Mouse (Mus musculus): ENCODE results near the gene Amph. TPM values are rescaled to one million over a fixed set of nuclear protein-coding genes. Genes with fewer than 3 reads are reported as not detected.
"Not testable (repeated sequence)": the region's sequence is repeated elsewhere in the genome, so short reads cannot be mapped to it uniquely, and the experiment has no call there.

Gene Amph
- polyA plus RNA-seq (2021), result 1.6 TPM

DNA sequence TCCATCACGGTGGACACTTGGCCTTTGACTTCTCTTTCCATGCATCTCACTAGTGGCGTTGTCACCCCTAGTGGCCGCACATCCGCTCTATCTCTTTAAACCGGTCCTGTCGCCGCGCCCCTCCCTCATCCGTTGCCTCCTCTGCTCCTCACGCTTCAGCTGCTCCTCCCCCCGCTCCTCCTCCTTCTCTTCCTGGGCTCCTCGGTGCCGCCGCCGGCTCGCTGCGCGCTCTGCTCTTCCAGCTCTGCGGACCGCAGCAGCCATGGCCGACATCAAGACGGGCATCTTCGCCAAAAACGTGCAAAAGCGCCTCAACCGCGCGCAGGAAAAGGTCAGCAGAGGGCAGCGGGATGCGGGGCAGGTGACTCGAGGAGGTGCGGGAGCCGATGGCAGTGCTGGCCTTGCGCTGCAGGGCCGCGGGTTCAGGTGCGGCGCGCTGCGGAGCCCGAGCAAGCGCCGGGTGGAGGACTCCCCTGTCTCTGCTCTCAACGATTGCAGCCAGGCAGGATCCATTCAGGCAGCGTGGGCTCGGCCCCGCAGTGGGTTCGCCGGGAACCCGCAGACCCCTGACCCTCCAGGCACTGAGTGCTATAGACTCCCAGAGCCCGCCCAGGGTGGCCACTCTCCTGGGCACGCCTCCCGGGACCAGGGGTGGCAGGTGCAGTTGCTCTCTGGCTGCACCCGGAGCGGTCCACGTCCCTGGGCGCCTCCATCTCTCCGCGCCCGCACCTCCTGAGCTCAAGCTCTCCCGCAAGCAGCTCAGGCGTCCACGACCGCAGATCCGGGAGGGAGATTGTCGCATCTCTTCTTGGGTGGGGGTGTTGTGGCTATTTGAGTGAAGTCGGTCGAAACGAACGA is at the start of gene Amph:
Gene Amph (plus strand): TSS at position 35 of the 858 bp plus-strand sequence.
- peak; percentile 84 for ATAC-seq
- ChIA-PET CTCF (no interaction called here), POLR2A (no interaction called here)
- peaks cover 22% of the 10 kb centered on the region for H3K27me3 ChIP-seq
- no peak for TF ChIP-seq CTCF (IDR thresholded peaks at IDR 0.05)
- DNase-seq (ENCODE audit: low read depth, low spot score), result no peak
- in situ Hi-C loops (cut with MboI; ENCODE audit: low pct_unique_long_range_greater_than_20kb), result no loop called here

DNA sequence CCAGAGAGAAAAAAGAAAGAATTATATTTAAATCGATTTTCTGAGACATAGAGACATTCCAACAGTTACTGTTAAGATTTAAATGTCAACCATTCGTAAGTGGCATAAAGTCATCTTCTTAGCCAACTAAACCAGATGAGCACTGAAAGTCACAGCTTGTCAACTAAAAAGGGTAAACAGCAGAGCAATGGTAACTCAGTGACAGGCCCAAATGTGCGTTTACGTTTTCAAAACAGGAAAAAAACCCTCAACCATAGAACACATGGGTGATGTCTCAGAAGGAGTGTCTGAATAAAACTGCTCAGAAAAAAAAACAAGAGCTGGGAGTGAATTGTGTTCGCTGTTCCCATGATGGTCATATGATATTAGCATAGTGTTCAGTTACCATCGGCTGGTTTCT is 44.4 kb upstream of the Amph start:
- ChIA-PET POLR2A (no interaction called here), CTCF (interaction anchor here (0.8 kb wide), 1 partner anchor 15 kb away, joined by 3 read pairs; no protein-coding TSS in a partner anchor)
- H3K27me3 ChIP-seq, result no peaks in the 10 kb centered on the region
- DNase-seq (ENCODE audit: low read depth, low spot score), result no peak
- ATAC-seq, result no peak
- in situ Hi-C loops (cut with MboI; ENCODE audit: low pct_unique_long_range_greater_than_20kb), result no loop called here
- no peak for TF ChIP-seq CTCF (IDR thresholded peaks at IDR 0.05)

DNA sequence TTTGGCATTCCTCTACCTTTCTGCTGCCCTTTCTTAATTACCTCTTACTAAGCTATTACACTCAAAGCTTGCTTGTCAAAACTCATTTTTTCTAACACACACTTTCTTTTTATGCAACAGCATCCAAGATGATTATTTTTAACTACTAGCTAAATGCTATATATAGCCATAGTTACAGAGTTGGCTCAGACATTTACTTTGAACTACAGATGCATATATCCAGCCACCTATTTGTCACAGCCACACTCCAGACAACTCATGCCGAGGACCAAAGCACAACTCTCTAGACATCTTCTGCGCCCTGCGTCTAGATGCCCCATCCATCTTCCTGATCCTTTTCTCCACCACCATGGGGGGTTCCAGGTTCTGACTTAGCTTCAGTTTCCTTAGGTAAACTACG is 33.2 kb upstream of the Amph start:
- in situ Hi-C loops (cut with MboI; ENCODE audit: low pct_unique_long_range_greater_than_20kb), result no loop called here
- no peak for TF ChIP-seq CTCF (IDR thresholded peaks at IDR 0.05)
- POLR2A ChIA-PET, result no interaction called here

DNA sequence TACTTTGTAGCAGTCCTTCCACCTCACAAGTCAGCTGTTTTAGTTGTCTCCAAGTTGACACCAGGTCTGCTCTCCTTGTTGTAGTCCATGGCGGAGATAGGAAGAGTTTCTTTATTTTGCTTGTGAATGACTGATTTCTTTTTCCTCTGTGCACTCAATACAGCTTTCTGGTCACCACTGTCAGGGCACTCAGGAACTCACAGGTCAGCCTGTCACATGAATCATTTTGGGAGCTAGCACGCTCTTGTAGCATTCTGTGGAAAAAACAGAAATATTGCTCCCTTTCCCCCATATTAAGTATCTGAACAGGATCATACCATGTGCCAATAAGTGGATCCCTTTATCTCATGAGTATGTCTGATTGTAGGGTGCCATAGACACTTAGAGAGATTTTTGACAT is 14.8 kb upstream of the Amph start:
- in situ Hi-C loops (cut with MboI; ENCODE audit: low pct_unique_long_range_greater_than_20kb); ATAC-seq; CTCF ChIA-PET: not testable (repeated sequence)

More for the DNA sequence above, 33.2 kb upstream of the Amph start:
- H3K27me3 ChIP-seq, result peaks cover 6% of the 10 kb centered on the region
- CTCF ChIA-PET, result interaction anchor here (1.4 kb wide), 1 partner anchor 12 kb away, joined by 3 read pairs; no protein-coding TSS in a partner anchor
- ATAC-seq, result no peak
- DNase-seq (ENCODE audit: low read depth, low spot score), result no peak

DNA sequence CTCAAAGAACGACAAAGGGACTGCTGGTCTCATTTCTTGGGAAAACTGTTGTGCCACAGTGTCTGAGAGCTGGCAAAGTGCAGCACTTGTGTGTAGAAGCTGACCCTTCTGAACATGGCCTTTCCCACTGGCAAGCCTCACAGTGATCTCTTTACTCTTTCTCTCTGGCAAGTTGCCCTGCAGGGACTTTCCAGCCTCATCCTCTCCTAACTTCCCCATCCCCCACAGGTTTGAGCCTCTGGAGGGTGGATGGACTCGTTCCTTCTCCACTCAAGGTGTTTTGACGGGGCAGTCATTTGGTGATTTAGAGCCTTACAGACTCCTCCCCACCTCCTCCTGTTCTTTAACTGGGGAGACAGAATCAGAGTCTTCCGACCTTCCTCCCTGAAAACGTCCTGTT is 319 bp upstream of the Amph start:
- no peak for TF ChIP-seq CTCF (IDR thresholded peaks at IDR 0.05)
- DNase-seq (ENCODE audit: low read depth, low spot score), result no peak
- ChIA-PET POLR2A (no interaction called here), CTCF (no interaction called here)
- H3K27me3 ChIP-seq, result peaks cover 22% of the 10 kb centered on the region
- ATAC-seq, result no peak
- in situ Hi-C loops (cut with MboI; ENCODE audit: low pct_unique_long_range_greater_than_20kb), result no loop called here

More for the DNA sequence above, 14.8 kb upstream of the Amph start:
- POLR2A ChIA-PET; H3K27me3 ChIP-seq; DNase-seq (ENCODE audit: low read depth, low spot score): not testable (repeated sequence)

DNA sequence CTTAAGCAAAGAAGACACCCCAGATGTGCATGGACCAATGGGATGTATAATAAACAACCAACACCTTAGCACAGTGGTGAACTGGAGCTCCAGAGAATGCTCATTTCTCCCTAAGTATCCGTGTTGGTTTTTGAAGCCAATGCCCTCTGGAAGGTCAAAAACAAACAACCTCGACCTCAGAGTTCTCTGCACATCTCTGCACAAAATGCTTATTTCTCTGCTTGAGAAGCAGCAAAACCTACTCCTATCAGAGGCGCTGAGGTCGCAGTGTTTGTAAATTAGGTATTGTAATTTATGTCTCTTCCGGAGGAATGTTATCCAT is 985 bp downstream of the Amph start:
- in situ Hi-C loops (cut with MboI; ENCODE audit: low pct_unique_long_range_greater_than_20kb), result no loop called here
- peaks cover 19% of the 10 kb centered on the region for H3K27me3 ChIP-seq
- DNase-seq (ENCODE audit: low read depth, low spot score), result no peak
- no peak for TF ChIP-seq CTCF (IDR thresholded peaks at IDR 0.05)
- CTCF ChIA-PET, result no interaction called here
- POLR2A ChIA-PET, result no interaction called here
- no peak for ATAC-seq

DNA sequence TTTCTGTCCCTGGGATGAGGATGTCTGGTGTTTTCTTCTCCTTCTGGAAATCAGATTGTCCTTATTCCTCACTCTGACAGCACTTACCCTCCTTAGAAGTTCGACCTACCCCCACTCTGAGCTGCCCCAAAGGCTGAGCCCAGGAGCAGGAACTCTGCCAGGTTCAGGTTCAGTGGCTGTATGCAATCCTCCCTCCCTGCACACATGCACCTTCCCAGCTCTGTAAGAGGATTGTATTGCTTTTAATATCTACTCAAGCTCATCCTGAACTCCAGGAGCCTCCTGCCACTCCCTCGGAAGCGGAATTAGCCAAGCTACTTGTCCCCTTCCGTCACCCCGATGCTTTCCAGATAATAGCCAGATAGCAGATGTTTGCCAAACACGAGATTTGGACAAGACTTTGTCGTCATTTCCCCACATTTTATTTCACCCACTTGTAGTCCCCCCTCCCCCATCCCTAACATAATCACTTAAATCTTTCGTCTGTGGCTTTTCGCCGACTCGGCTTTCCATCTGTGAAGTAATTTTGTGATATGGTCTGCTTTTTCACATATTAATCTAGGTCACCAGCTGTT is 1.7 kb downstream of the Amph start:
- peaks cover 23% of the 10 kb centered on the region for H3K27me3 ChIP-seq
- CTCF ChIA-PET, result no interaction called here
- ATAC-seq (no peak), DNase-seq (ENCODE audit: low read depth, low spot score) (no peak)
- TF ChIP-seq CTCF (IDR thresholded peaks at IDR 0.05), result no peak
- in situ Hi-C loops (cut with MboI; ENCODE audit: low pct_unique_long_range_greater_than_20kb), result no loop called here
- POLR2A ChIA-PET, result no interaction called here

DNA sequence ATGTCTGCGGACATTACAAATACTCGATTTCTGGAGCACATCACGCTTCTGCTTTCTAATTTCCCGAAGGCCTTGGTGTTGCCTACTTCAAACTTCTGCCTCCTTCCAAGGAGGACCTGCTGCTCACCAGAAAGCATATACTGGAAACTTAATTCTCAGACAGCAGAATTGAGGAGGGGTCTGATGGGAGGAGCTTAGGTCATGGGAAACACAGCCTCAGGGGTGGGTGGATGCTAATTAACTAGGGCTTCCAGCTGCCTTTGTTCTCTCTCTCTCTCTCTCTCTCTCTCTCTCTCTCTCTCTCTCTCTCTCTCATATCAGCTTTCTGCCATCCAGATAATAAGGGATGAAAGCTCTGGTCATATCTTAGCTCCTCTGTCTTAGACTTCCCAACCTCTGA is 5.6 kb downstream of the Amph start:
- no peak for TF ChIP-seq CTCF (IDR thresholded peaks at IDR 0.05)
- no peak for DNase-seq (ENCODE audit: low read depth, low spot score)
- peaks cover 22% of the 10 kb centered on the region for H3K27me3 ChIP-seq
- in situ Hi-C loops (cut with MboI; ENCODE audit: low pct_unique_long_range_greater_than_20kb), result no loop called here
- ATAC-seq, result no peak
- CTCF ChIA-PET, result interaction anchor here (1.3 kb wide), 1 partner anchor 16 kb away, joined by 4 read pairs; no protein-coding TSS in a partner anchor
- POLR2A ChIA-PET, result no interaction called here

DNA sequence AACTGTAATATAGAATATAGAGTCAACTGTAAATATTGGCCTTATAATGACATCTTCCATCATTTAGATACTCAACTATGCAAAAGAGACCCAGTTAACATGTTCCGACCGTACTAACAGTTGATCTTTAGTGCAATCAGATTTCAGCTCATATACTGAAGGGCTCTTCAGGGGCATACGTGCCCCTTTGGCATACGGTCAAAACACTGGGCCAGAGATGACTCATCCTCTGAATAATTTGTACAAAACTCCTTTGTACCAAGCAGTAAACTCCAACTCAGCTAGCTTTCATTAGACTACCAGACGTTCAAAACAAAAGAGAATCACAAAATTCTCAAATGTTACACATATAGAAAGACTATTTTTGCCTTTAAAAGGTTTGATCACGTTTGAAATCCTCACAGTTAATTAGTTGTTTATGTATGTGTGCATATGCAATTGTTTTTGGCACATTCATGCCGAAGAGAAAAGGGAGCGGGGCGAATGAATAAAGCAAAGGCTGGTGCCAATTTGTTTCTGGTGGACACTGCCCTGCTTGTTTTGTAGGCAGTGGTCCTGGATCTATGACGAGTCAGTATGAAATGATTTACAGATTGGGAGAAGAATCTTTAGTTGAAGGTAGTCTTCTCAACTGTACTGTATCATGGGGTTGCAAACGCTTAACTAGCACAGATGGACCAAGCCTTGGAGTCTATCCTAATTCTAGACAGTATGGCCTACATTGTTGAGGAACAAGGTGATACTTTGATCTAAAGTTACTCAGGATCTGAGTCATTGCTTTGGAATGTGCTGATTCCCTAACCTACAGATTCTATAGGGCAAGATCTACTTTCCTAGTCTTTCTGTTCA is 8.3 kb downstream of the Amph start:
- ChIA-PET CTCF (no interaction called here), POLR2A (no interaction called here)
- in situ Hi-C loops (cut with MboI; ENCODE audit: low pct_unique_long_range_greater_than_20kb), result no loop called here
- DNase-seq (ENCODE audit: low read depth, low spot score) (no peak), ATAC-seq (no peak)
- peaks cover 7% of the 10 kb centered on the region for H3K27me3 ChIP-seq
- no peak for TF ChIP-seq CTCF (IDR thresholded peaks at IDR 0.05)

DNA sequence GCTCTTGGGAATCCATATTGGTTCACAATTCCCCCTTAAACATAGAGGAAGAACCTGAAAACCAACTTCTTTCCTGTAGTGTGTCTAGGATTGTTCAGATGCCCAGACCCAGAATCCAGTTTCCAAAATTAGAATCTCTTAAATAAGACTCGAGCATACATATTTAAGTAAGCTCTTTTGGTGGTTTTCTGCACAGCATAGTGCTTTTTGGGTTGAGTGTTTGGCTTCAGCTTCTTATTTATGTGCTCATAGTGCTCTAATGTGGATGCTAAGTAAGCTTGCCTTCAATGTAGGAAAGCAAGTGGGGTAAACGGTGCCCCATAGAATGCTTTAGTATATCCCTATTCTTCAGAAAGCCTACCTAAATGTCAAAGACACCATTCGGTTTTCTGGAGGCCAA is 9.0 kb downstream of the Amph start:
- in situ Hi-C loops (cut with MboI; ENCODE audit: low pct_unique_long_range_greater_than_20kb), result no loop called here
- TF ChIP-seq CTCF (IDR thresholded peaks at IDR 0.05), result no peak
- H3K27me3 ChIP-seq, result peaks cover 7% of the 10 kb centered on the region
- CTCF ChIA-PET, result no interaction called here
- ATAC-seq, result no peak
- no peak for DNase-seq (ENCODE audit: low read depth, low spot score)
- POLR2A ChIA-PET, result no interaction called here

DNA sequence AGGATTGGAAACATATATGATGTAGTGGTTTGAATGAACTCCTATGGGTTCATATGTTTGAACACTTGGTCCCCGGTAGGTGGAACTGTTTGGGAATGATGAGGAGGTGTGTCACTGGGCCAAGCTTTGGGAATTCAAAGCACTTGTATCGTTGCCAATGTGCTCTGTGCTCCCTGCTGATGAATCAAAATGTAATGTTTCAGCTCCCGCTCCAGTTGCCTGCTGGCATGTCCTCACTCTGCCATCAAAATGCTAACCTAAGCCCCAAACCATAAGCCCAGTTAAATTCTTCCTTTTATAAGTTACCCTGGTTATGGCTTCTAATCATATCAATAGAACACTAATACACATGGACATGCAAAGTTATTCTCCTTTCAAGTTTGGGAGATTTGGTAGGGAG is 24.6 kb downstream of the Amph start:
- no peaks in the 10 kb centered on the region for H3K27me3 ChIP-seq
- DNase-seq (ENCODE audit: low read depth, low spot score), result no peak
- TF ChIP-seq CTCF (IDR thresholded peaks at IDR 0.05), result no peak
- in situ Hi-C loops (cut with MboI; ENCODE audit: low pct_unique_long_range_greater_than_20kb), result no loop called here
- no peak for ATAC-seq
- POLR2A ChIA-PET, result no interaction called here
- CTCF ChIA-PET, result no interaction called here

All from Patski (cell line).